Mouse (Mus musculus) CD8-positive naive resting alpha-beta T cell, adult 2 months (primary cell): ENCODE data around the gene Rabl2.

Experiments used
- DNase-seq, 2 experiments: peaks; one replicate each; pipeline ENCODE4 v3.0.0; 2022; ENCODE audit warnings: low read depth in 2 of 2, low spot score in 2 of 2

Rabl2 gene

GRCm38 (mm10) chr15:89551733-89552132 is 40.0 kb downstream of the Rabl2 start:
- no peak for DNase-seq

- DNase-seq: no peak
These were observed 41.2 kb downstream of the Rabl2 start for GRCm38 (mm10) chr15:89550506-89550905.

GRCm38 (mm10) chr15:89548837-89549236 is 42.9 kb downstream of the Rabl2 start:
- DNase-seq: no peak

- no peak for DNase-seq
These were observed 43.7 kb downstream of the Rabl2 start for GRCm38 (mm10) chr15:89547824-89548601.

- DNase-seq: no peak
These were observed 44.4 kb downstream of the Rabl2 start for GRCm38 (mm10) chr15:89547321-89547720.

- no peak for DNase-seq
These were observed 47.6 kb downstream of the Rabl2 start for GRCm38 (mm10) chr15:89544171-89544570.

- DNase-seq: no peak
These were observed 57.9 kb downstream of the Rabl2 start for GRCm38 (mm10) chr15:89533843-89534207.

GRCm38 (mm10) chr15:89532924-89533842 is 58.5 kb downstream of the Rabl2 start:
- DNase-seq: no peak
